Mouse (Mus musculus) large intestine, adult 2 months (tissue): ENCODE measurements around the gene Arglu1. TPM values are rescaled to one million over a fixed set of nuclear protein-coding genes. Genes with fewer than 3 reads are reported as not detected.

Source experiments
- DNase-seq: peaks from one replicate; pipeline ENCODE4 v3.0.0-alpha.2; 2012; ENCODE audit warnings: low read depth, low spot score
- WGBS: fragments of 180-500 bp; shearing (Covaris S2); methylation state at CpG from one replicate; pipeline ENCODE4 v1.1.7; 2018; 5-methylcytosine and 5-hydroxymethylcytosine counted together
- polyA plus RNA-seq: library from polyadenylated mRNA; depleted of rRNA; stranded (reverse); fragments of >200 nt; gene quantifications from 2 replicates; pipeline ENCODE4 v1.2.3, GENCODE M21; 2012

Gene Arglu1
- polyA plus RNA-seq, 1 experiment, result 11.7 TPM

- DNase-seq, result no peak
- WGBS, result 1% methylated on average over 53 of the region's 53 CpGs
Observed at GRCm38 (mm10) chr8:8659503-8660306, 30.6 kb downstream of the Arglu1 start.

- DNase-seq, result no peak
- 17% methylated on average over 19 of the region's 19 CpGs for WGBS
Observed at GRCm38 (mm10) chr8:8658426-8659224, 31.7 kb downstream of the Arglu1 start.

- WGBS, result 74% methylated on average over 5 of the region's 5 CpGs
- no peak for DNase-seq
Observed at GRCm38 (mm10) chr8:8657692-8658355, 32.5 kb downstream of the Arglu1 start.

- DNase-seq, result no peak
Observed at GRCm38 (mm10) chr8:8656578-8657441, 33.5 kb downstream of the Arglu1 start.

DNA sequence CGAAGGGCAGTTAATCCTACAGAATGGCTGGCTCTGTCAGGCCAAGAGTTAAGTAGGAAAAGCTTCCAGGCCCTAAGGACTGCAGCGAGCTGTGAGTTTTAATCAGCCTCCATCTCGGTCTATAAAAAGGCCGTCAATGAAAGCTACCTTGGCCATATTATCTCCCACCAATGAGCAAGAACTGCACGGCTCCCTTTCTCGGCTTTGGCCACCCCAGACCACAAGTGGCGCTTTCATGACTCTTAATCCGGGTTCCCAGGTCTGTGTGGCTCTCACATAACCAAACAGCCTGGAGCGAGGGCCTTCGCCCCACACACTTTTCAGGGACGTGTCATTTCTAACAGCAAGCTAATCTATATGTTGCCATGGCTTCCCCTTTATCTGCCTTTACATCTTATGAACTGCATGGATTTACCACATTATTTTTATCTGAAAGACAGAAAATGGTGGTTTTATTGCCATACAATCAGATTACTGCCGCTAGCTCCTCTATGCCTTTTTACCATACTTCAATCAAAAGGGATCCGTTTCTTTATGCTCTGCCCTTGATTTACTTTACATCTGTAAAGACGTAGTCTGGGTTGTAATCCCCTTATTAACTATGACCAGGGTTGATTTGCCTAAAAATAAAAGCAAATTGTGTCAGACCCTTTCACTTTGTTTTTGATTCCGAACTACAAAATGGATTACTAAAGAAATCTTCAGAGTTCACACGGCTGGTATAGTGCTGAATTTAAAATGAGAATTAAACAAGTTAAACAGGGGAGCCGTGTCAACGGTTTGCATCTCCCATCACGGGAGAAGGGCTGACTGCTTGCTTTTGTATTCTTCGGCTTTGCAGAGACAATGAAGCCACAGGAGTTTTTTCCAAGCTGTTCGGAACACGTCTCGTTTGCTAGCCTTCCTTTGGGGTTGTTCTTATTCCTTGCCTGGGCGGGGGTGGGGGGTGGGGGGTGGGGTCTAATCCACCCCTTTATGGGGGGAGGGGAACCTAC, 34.7 kb downstream of the Arglu1 start:
- 80% methylated on average over 24 of the region's 24 CpGs for WGBS
- DNase-seq, result no peak

More at GRCm38 (mm10) chr8:8656578-8657441, 33.5 kb downstream of the Arglu1 start:
- WGBS, result 72% methylated on average over 14 of the region's 14 CpGs

- 68% methylated on average over 12 of the region's 12 CpGs for WGBS
- no peak for DNase-seq
Observed at GRCm38 (mm10) chr8:8653906-8654489, 36.3 kb downstream of the Arglu1 start.

- 70% methylated on average over 5 of the region's 5 CpGs for WGBS
- no peak for DNase-seq
Observed at GRCm38 (mm10) chr8:8653343-8653742, 37.0 kb downstream of the Arglu1 start.

- 47% methylated on average over 4 of the region's 4 CpGs for WGBS
- peak; percentile 74 for DNase-seq
Observed at GRCm38 (mm10) chr8:8652388-8652787, 37.9 kb downstream of the Arglu1 start.

- WGBS, result 84% methylated on average over 8 of the region's 8 CpGs
- DNase-seq, result no peak
Observed at GRCm38 (mm10) chr8:8649944-8650343, 40.4 kb downstream of the Arglu1 start.

DNA sequence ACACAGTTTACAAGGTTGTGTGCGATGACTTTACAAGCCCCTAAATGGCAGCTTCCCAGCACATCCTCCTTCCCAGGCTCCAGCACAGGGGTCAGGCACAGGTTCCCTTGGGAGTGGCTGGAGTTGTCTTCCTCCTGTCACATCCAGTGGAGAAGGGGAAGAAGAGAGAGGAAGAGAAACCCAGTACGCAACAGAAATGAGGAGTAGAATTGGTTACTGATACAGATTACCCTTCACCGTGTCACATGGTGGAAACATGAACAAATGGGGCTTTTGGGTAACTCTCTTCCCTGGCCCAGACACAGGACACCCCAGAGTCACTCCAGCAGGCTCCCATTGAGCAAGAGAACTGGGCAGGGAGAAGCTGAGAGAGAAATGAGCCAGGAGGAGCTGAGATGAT, 40.8 kb downstream of the Arglu1 start:
- WGBS, result 67% methylated on average over 3 of the region's 3 CpGs
- DNase-seq, result no peak

DNA sequence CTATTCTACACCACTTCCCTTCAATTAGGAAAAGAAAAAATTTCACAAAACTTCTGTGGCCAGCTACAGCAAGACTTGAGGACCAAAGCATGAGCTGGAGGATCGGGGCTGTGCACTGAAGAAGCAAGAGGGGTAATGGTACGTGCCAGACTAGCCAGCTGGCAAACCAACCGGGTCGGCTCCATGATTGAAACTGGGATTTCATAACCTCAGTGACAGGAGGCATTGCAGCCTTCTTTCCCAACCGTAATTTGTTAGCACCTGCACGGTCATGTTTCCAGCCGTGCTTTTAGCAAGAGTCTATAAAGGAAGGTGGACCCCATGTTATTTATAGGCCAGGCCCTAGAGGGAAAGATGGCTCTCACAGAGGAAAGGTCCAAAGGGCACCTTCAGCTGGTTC, 41.6 kb downstream of the Arglu1 start:
- 38% methylated on average over 7 of the region's 7 CpGs for WGBS

GRCm38 (mm10) chr8:8647824-8648223, 42.5 kb downstream of the Arglu1 start:
- DNase-seq, result no peak
- 76% methylated on average over 7 of the region's 7 CpGs for WGBS

More for the DNA sequence above, 41.6 kb downstream of the Arglu1 start:
- no peak for DNase-seq

GRCm38 (mm10) chr8:8647319-8647718, 43.0 kb downstream of the Arglu1 start:
- WGBS, result 76% methylated on average over 3 of the region's 3 CpGs
- no peak for DNase-seq

DNA sequence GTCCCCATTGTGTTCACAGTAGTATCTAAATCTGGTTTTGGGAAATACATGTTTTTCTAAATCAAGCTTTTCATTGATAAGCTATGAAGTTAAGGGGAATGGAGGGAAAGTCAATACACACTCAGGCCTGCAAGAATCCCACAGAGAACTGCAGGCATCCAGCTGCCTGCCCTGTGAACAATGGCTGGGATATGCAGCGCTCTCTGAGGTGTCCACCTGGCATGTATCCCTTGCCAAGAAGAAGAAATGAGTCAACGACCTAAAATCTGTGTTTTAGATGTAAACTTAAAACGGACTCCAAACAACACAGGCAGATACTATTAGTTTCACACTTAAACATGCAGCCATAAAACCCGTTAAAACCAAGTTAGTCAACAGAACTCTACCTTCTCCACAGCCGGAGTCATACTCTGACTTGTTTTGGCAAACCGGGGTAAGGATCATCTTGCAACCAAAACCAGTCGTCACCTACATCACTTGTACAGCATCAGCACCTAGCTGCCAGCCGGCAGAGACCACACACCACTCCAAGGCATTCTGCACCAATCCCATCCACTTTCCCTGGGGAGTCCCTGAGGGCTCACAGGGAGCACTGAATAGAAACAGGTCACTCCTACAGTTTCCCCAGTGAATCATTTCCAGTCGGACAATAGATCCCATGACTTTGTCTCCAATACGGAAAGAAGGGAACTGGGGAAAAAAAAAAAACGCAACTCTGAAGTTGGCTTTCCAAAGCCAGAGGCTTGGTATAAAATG, 46.0 kb downstream of the Arglu1 start:
- WGBS, result 68% methylated on average over 11 of the region's 11 CpGs
- no peak for DNase-seq

DNA sequence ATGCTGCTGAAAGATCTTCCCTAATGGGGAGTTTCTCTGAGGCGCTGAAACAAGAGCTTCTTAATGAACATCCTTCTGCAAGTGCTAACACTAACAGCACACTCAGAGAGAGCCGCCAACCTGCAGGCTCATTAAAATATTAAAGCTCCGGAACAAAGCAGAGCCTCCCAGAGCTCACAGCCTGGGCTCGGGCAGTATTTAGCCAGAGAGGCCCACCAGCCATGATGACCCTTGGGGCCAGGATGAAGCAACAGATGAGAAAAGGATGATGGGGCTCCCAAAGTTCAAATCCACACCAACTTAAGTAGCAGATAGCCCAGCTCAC, 50.1 kb downstream of the Arglu1 start:
- 61% methylated on average over 4 of the region's 4 CpGs for WGBS

GRCm38 (mm10) chr8:8639569-8640263, 50.6 kb downstream of the Arglu1 start:
- WGBS, result 40% methylated on average over 8 of the region's 8 CpGs
- DNase-seq, result no peak

More for the DNA sequence above, 50.1 kb downstream of the Arglu1 start:
- no peak for DNase-seq

DNA sequence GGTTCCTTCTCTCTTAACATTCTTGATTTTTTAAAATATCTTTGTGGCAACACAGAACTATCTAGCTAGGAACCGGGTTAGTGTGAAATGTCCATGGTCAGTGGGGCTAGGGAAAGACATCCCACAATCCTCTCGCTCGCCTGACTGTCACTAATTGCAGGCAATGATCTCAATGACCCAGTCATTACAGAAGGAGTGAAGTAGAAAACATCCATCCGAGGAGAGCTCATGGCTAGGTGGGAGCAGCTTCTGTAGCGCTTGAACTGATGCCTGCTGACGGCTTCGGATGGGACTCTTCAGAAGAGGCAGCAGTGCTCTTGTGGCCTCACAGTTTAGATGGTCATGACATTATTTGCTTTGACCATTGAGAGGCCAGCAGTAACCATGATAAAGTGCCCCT, 58.9 kb downstream of the Arglu1 start:
- no peak for DNase-seq
- 81% methylated on average over 7 of the region's 7 CpGs for WGBS
